Mouse (Mus musculus): ENCODE data around the gene Extl2. TPM values are rescaled to one million over a fixed set of nuclear protein-coding genes. Genes with fewer than 3 reads are reported as not detected.
A peak's percentile ranks its signal among the peaks of the same experiment; 100 is the strongest.

The Extl2 gene
- polyA plus RNA-seq, 1 experiment = 2.5 TPM

DNA sequence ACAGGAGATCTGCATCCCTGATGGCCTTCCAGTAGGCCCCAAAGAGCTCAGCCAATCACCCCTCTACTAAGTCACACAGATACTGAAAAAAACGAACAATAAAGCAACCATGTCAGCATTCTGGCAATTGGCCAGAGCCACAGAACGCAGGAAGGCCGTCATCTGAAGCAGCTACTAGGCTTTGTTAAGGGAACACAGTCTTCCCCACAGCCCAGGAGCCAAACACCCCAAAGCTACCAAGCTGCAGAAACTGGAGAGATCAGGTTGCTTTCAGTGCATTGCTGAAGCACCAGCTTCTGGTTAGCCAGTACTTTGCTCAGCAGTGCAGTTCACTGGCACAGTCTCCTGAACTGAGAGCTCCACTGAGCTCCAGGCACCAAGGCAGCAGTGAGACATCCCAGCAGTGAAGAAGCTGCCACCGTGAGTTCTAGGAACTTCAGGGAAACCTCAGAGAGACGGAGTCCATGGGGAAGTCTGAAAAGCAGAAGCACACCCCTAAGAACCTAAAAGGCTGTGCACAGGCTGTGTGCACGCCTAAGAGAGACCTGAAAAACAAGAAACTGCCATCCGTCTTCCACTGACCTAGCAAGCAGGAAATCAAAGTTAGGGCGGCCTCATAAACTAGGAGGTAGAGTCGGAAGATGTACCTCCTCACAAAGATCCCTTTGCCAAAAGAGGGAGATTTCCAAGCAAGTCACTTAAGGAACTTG is 21.9 kb upstream of the Extl2 start:
- Histone ChIP-seq H3K27me3 (ENCODE audit: control insufficient read depth, insufficient read depth, low read length) (no peaks in the 10 kb centered on the region), H3K36me3 (ENCODE audit: control insufficient read depth, insufficient read depth, low read length) (peaks cover 60% of the 10 kb centered on the region), H3K27ac (ENCODE audit: insufficient read depth, low read depth, low read length) (no peak overlapping the region), H3K4me1 (ENCODE audit: control insufficient read depth, insufficient read depth, insufficient read length, low read length) (no peaks in the 10 kb centered on the region), H3K4me3 (ENCODE audit: low read depth, low read length) (no peak overlapping the region)
- TF ChIP-seq POLR2A (IDR thresholded peaks at IDR 0.05; ENCODE audit: low read depth, low read length) = no peak
- TF ChIP-seq CTCF (IDR thresholded peaks at IDR 0.05; ENCODE audit: extremely low read depth, insufficient read length, insufficient replicate concordance, low read depth, low read length) = no peak
- 73% methylated on average over 9 of the region's 9 CpGs for WGBS

DNA sequence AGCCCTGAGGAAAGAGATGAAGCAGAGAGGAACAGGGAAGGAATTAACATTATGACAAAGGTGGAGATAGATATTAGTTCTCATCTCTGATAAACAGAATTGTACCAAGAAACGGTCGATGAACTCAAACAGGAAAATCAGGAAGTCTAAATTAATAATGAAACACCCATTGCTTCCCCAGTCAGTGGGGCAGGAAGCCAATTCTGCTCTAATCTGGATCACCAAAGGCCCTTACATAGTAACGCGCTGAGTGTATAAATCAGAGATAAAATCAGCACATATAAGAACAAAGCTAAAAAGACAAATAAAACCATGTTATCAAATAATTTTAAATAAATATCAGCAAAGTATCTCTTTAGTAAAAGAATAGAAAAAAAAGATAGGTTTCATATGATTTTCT is 15.2 kb upstream of the Extl2 start:
- Histone ChIP-seq H3K27ac (ENCODE audit: insufficient read depth, low read depth, low read length) (no peak overlapping the region), H3K4me1 (ENCODE audit: control insufficient read depth, insufficient read depth, insufficient read length, low read length) (peaks cover 6% of the 10 kb centered on the region; the same call in 1 of the 2 replicates), H3K36me3 (ENCODE audit: control insufficient read depth, insufficient read depth, low read length) (peaks cover 18% of the 10 kb centered on the region), H3K27me3 (ENCODE audit: control insufficient read depth, insufficient read depth, low read length) (no peaks in the 10 kb centered on the region), H3K4me3 (ENCODE audit: low read depth, low read length) (no peak overlapping the region)
- 12% methylated on average over 4 of the region's 4 CpGs for WGBS
- TF ChIP-seq POLR2A (IDR thresholded peaks at IDR 0.05; ENCODE audit: low read depth, low read length) = no peak
- TF ChIP-seq CTCF (IDR thresholded peaks at IDR 0.05; ENCODE audit: extremely low read depth, insufficient read length, insufficient replicate concordance, low read depth, low read length) = no peak

DNA sequence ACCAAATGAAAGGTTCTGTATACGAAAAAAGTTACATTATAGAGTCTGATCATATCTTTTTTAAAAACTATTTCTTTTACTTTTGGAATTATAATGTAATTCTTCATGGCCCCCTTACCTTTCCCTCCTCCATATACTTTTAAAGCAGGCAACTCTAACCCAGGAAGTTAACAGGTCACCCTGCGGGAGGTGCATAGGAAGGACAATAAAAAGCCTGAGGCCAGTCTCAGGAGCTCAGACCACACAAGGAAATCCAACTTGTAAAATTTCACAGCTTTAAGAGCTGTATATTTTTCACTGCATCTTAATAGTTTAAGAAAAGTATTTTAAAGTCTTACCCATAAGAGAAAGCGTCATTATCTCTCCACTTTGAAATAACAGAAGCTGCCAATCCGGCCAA is 14.7 kb upstream of the Extl2 start:
- Histone ChIP-seq H3K36me3 (ENCODE audit: control insufficient read depth, insufficient read depth, low read length) (peaks cover 16% of the 10 kb centered on the region), H3K27ac (ENCODE audit: insufficient read depth, low read depth, low read length) (no peak overlapping the region), H3K4me1 (ENCODE audit: control insufficient read depth, insufficient read depth, insufficient read length, low read length) (peaks cover 6% of the 10 kb centered on the region; the same call in 1 of the 2 replicates), H3K4me3 (ENCODE audit: low read depth, low read length) (no peak overlapping the region), H3K27me3 (ENCODE audit: control insufficient read depth, insufficient read depth, low read length) (no peaks in the 10 kb centered on the region)
- WGBS = 37% methylated on average over 4 of the region's 4 CpGs
- TF ChIP-seq CTCF (IDR thresholded peaks at IDR 0.05; ENCODE audit: extremely low read depth, insufficient read length, insufficient replicate concordance, low read depth, low read length) (no peak), POLR2A (IDR thresholded peaks at IDR 0.05; ENCODE audit: low read depth, low read length) (no peak)

DNA sequence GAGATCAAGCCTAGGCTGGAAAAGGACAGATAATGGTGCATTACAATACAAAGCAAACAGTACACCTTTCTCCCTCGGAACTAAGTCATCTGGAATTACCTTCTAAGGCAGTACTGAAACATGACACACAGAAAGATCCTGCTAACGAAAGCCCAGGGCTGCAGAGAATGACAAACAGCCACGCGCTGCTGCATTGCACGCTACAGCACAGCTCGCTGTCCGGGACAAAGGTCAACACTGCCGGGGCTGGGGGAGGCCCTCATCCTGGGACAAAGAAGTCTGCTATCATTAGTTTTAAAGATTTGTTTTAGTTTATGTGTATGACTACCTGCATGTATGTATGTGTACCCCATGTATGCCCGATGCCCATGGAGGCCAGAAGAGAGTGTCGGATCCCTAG is 14.2 kb upstream of the Extl2 start:
- 42% methylated on average over 10 of the region's 10 CpGs for WGBS
- TF ChIP-seq CTCF (IDR thresholded peaks at IDR 0.05; ENCODE audit: extremely low read depth, insufficient read length, insufficient replicate concordance, low read depth, low read length) = no peak
- no peak for TF ChIP-seq POLR2A (IDR thresholded peaks at IDR 0.05; ENCODE audit: low read depth, low read length)
- Histone ChIP-seq H3K27me3 (ENCODE audit: control insufficient read depth, insufficient read depth, low read length) (no peaks in the 10 kb centered on the region), H3K36me3 (ENCODE audit: control insufficient read depth, insufficient read depth, low read length) (peaks cover 16% of the 10 kb centered on the region), H3K27ac (ENCODE audit: insufficient read depth, low read depth, low read length) (no peak overlapping the region), H3K4me1 (ENCODE audit: control insufficient read depth, insufficient read depth, insufficient read length, low read length) (peaks cover 6% of the 10 kb centered on the region; the same call in 1 of the 2 replicates), H3K4me3 (ENCODE audit: low read depth, low read length) (no peak overlapping the region)

DNA sequence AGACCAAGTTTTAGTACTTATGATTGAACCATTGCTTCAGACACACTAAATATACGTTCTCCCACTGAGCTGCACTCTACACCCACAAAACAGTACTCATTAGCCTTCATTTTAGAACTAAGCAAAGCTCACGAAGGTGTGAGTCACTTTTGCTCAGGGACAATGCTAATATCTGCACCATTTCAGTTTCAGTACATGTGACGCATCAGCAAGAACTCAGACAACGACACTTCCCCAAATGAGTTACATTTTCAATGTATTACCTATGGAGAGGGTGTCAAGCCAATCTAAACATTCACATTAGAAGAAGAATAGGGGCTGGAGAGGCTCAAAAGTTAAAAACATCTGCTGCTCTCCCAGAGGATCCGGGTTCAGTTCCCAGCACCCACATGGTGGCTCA is 10.3 kb upstream of the Extl2 start:
- 85% methylated on average over 5 of the region's 5 CpGs for WGBS
- H3K4me3 ChIP-seq (ENCODE audit: low read depth, low read length) = no peak overlapping the region
- H3K36me3 ChIP-seq (ENCODE audit: control insufficient read depth, insufficient read depth, low read length) = peaks cover 21% of the 10 kb centered on the region
- peaks cover 4% of the 10 kb centered on the region; the same call in 1 of the 2 replicates for H3K4me1 ChIP-seq (ENCODE audit: control insufficient read depth, insufficient read depth, insufficient read length, low read length)
- no peak overlapping the region for H3K27ac ChIP-seq (ENCODE audit: insufficient read depth, low read depth, low read length)
- TF ChIP-seq CTCF (IDR thresholded peaks at IDR 0.05; ENCODE audit: extremely low read depth, insufficient read length, insufficient replicate concordance, low read depth, low read length) = no peak
- no peaks in the 10 kb centered on the region for H3K27me3 ChIP-seq (ENCODE audit: control insufficient read depth, insufficient read depth, low read length)

DNA sequence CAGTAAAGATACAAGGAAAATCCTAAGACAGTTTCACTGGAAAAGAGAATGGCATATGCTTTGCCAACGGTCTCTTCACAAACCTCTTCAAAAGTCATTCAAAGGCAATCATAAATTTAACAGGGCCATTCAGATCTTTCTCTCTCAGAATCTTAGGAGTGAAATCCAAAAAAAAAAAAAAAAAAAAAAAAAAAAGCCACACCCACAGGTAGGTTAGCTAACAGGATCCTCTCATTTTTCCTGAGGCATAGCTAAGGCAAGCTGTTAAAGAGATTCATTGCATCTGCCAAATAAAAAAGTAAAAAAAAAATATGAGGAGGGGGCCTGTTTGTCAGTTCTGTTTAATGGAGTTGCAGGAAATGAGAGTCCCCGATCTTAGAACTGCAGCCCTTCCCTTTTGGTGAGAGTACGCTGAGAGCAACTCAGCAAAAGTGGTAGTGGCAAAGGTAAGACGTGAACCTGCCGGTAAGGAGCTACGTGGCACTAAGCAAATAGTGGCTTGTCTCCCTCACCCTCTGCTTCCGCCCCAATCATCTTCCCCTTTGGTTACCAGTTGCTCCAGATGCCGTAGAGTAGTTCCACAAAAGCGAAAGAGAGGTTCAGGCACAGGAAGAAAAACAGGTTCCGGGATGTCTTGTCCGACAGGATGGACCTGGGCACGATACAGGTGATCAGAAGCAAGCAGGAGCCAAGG is 831 bp upstream of the Extl2 start:
- WGBS = 2% methylated on average over 12 of the region's 12 CpGs
- TF ChIP-seq CTCF (IDR thresholded peaks at IDR 0.05; ENCODE audit: extremely low read depth, insufficient read length, insufficient replicate concordance, low read depth, low read length) = no peak
- no peak for TF ChIP-seq POLR2A (IDR thresholded peaks at IDR 0.05; ENCODE audit: low read depth, low read length)
- peaks cover 4% of the 10 kb centered on the region; the same call in 1 of the 2 replicates for H3K36me3 ChIP-seq (ENCODE audit: control insufficient read depth, insufficient read depth, low read length)
- H3K27me3 ChIP-seq (ENCODE audit: control insufficient read depth, insufficient read depth, low read length) = no peaks in the 10 kb centered on the region
- peak overlapping the region; percentile 72 for H3K4me3 ChIP-seq (ENCODE audit: low read depth, low read length)
- H3K27ac ChIP-seq (ENCODE audit: insufficient read depth, low read depth, low read length) = peak overlapping the region; percentile 75
- H3K4me1 ChIP-seq (ENCODE audit: control insufficient read depth, insufficient read depth, insufficient read length, low read length) = peaks cover 2% of the 10 kb centered on the region; the same call in 1 of the 2 replicates

DNA sequence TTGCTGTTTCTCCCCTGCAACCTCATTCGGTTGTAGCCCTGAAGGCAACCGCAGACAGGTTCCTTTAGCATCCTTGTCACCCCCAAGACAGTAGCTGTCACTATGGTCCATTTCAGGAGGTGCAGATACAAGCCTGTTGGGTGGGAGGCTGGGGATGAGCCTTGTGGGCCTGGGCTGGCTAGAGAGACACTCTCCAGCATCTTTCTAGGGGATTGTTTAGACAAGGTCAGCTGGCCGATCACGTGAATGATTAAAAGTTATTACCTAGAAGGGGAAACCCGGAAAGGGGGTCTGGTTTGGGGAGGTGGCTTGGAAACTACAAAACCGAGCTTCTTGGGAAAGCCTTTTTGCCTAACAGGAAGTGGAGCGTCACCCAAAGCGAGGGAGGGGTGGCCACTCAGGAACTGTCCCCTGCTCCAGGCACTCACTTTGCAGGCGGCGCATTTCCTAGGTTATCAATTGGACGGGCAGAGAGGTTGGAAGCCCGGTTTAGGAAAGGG is 729 bp downstream of the Extl2 start:
- TF ChIP-seq CTCF (IDR thresholded peaks at IDR 0.05; ENCODE audit: extremely low read depth, insufficient read length, insufficient replicate concordance, low read depth, low read length) (no peak), POLR2A (IDR thresholded peaks at IDR 0.05; ENCODE audit: low read depth, low read length) (0 out of 2 replicates have a peak, but pooled peaks have one; percentile 15)
- H3K4me3 ChIP-seq (ENCODE audit: low read depth, low read length) = peak overlapping the region; percentile 72
- H3K27ac ChIP-seq (ENCODE audit: insufficient read depth, low read depth, low read length) = peak overlapping the region; percentile 65
- peaks cover 2% of the 10 kb centered on the region; the same call in 1 of the 2 replicates for H3K4me1 ChIP-seq (ENCODE audit: control insufficient read depth, insufficient read depth, insufficient read length, low read length)
- WGBS = 0% methylated on average over 12 of the region's 12 CpGs
- H3K27me3 ChIP-seq (ENCODE audit: control insufficient read depth, insufficient read depth, low read length) = no peaks in the 10 kb centered on the region
- peaks cover 6% of the 10 kb centered on the region; the same call in 1 of the 2 replicates for H3K36me3 ChIP-seq (ENCODE audit: control insufficient read depth, insufficient read depth, low read length)
